Mouse (Mus musculus): ENCODE results near the gene Zfand3. TPM values are rescaled to one million over a fixed set of nuclear protein-coding genes. Genes with fewer than 3 reads are reported as not detected.
A peak's percentile ranks its signal among the peaks of the same experiment; 100 is the strongest.

Zfand3 gene
- polyA plus RNA-seq, 1 experiment from 2014 or later = 34.2 TPM

- Histone ChIP-seq H3K27me3 (ENCODE audit: control insufficient read depth, insufficient read depth, low read length) (no peaks in the 10 kb centered on the region), H3K27ac (ENCODE audit: low read length) (peak overlapping the region; percentile 17; the same call in 1 of the 2 replicates), H3K9ac (ENCODE audit: low read length) (no peak overlapping the region), H3K4me2 (ENCODE audit: low read depth, low read length) (no peak overlapping the region), H3K36me3 (ENCODE audit: control insufficient read depth, insufficient read depth, low read length) (no peaks in the 10 kb centered on the region), H3K4me1 (ENCODE audit: control insufficient read depth, insufficient read depth, low read length) (peaks cover 14% of the 10 kb centered on the region), H3K9me3 (replicated peaks; ENCODE audit: control insufficient read depth, low read length) (no peaks in the 10 kb centered on the region), H3K4me3 (replicated peaks; ENCODE audit: low read length) (no peak overlapping the region)
- 59% methylated on average over 12 of the region's 12 CpGs for WGBS
- no peak for ATAC-seq (ENCODE audit: insufficient read depth, low FRiP score)
Observed at GRCm38 (mm10) chr17:30133641-30134040, 129.1 kb downstream of the Zfand3 start.

- H3K4me3 ChIP-seq (replicated peaks; ENCODE audit: low read length) = no peak overlapping the region
- H3K27me3 ChIP-seq (ENCODE audit: control insufficient read depth, insufficient read depth, low read length) = no peaks in the 10 kb centered on the region
- no peaks in the 10 kb centered on the region for H3K36me3 ChIP-seq (ENCODE audit: control insufficient read depth, insufficient read depth, low read length)
- H3K9me3 ChIP-seq (replicated peaks; ENCODE audit: control insufficient read depth, low read length) = no peaks in the 10 kb centered on the region
- H3K9ac ChIP-seq (ENCODE audit: low read length) = no peak overlapping the region
- peak; percentile 48; the same call in 1 of the 2 replicates for ATAC-seq (ENCODE audit: insufficient read depth, low FRiP score)
- peak overlapping the region; percentile 79 for H3K27ac ChIP-seq (ENCODE audit: low read length)
- peaks cover 14% of the 10 kb centered on the region for H3K4me1 ChIP-seq (ENCODE audit: control insufficient read depth, insufficient read depth, low read length)
- peak overlapping the region; percentile 5; the same call in 1 of the 2 replicates for H3K4me2 ChIP-seq (ENCODE audit: low read depth, low read length)
- WGBS = 57% methylated on average over 10 of the region's 10 CpGs
Observed at GRCm38 (mm10) chr17:30134955-30135735, 130.6 kb downstream of the Zfand3 start.

- no peak for ATAC-seq (ENCODE audit: insufficient read depth, low FRiP score)
- WGBS = 70% methylated on average over 6 of the region's 6 CpGs
- Histone ChIP-seq H3K9me3 (replicated peaks; ENCODE audit: control insufficient read depth, low read length) (no peaks in the 10 kb centered on the region), H3K27me3 (ENCODE audit: control insufficient read depth, insufficient read depth, low read length) (no peaks in the 10 kb centered on the region), H3K4me2 (ENCODE audit: low read depth, low read length) (no peak overlapping the region), H3K27ac (ENCODE audit: low read length) (peak overlapping the region; percentile 79; the same call in 1 of the 2 replicates), H3K36me3 (ENCODE audit: control insufficient read depth, insufficient read depth, low read length) (no peaks in the 10 kb centered on the region), H3K4me1 (ENCODE audit: control insufficient read depth, insufficient read depth, low read length) (peaks cover 14% of the 10 kb centered on the region), H3K4me3 (replicated peaks; ENCODE audit: low read length) (no peak overlapping the region), H3K9ac (ENCODE audit: low read length) (no peak overlapping the region)
Observed at GRCm38 (mm10) chr17:30135890-30136289, 131.4 kb downstream of the Zfand3 start.

- 65% methylated on average over 5 of the region's 5 CpGs for WGBS
- Histone ChIP-seq H3K9me3 (replicated peaks; ENCODE audit: control insufficient read depth, low read length) (no peaks in the 10 kb centered on the region), H3K4me3 (replicated peaks; ENCODE audit: low read length) (no peak overlapping the region), H3K27ac (ENCODE audit: low read length) (peak overlapping the region; percentile 52), H3K27me3 (ENCODE audit: control insufficient read depth, insufficient read depth, low read length) (no peaks in the 10 kb centered on the region), H3K9ac (ENCODE audit: low read length) (no peak overlapping the region), H3K4me2 (ENCODE audit: low read depth, low read length) (0 out of 2 replicates have a peak overlapping the region, but pooled peaks have one; percentile 11), H3K4me1 (ENCODE audit: control insufficient read depth, insufficient read depth, low read length) (peaks cover 14% of the 10 kb centered on the region), H3K36me3 (ENCODE audit: control insufficient read depth, insufficient read depth, low read length) (no peaks in the 10 kb centered on the region)
- peak; percentile 45; the same call in 1 of the 2 replicates for ATAC-seq (ENCODE audit: insufficient read depth, low FRiP score)
Observed at GRCm38 (mm10) chr17:30136684-30137083, 132.2 kb downstream of the Zfand3 start.

DNA sequence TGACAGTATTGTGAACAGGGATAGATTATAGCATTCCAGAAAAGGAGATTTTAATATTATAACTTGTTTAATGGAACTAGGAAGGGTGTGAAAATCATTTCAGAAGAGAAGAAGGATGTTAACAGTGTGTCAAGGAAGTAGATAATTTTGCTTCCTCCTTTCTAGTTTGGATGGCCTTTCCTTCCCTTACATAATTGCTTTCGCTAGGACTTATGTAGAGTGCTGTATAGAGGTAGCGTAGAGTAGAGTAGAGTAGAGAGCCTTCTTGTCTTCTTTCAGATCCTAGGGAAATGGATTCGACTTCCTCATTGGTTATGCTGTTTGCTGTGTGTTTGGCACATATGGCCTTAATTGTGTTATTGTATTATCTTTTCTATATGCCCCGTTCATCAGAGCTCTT, 132.6 kb downstream of the Zfand3 start:
- Histone ChIP-seq H3K4me2 (ENCODE audit: low read depth, low read length) (no peak overlapping the region), H3K27ac (ENCODE audit: low read length) (no peak overlapping the region), H3K27me3 (ENCODE audit: control insufficient read depth, insufficient read depth, low read length) (no peaks in the 10 kb centered on the region), H3K36me3 (ENCODE audit: control insufficient read depth, insufficient read depth, low read length) (no peaks in the 10 kb centered on the region), H3K9ac (ENCODE audit: low read length) (no peak overlapping the region), H3K4me3 (replicated peaks; ENCODE audit: low read length) (no peak overlapping the region), H3K4me1 (ENCODE audit: control insufficient read depth, insufficient read depth, low read length) (peaks cover 14% of the 10 kb centered on the region), H3K9me3 (replicated peaks; ENCODE audit: control insufficient read depth, low read length) (no peaks in the 10 kb centered on the region)
- 85% methylated on average over 4 of the region's 4 CpGs for WGBS
- ATAC-seq (ENCODE audit: insufficient read depth, low FRiP score) = no peak

DNA sequence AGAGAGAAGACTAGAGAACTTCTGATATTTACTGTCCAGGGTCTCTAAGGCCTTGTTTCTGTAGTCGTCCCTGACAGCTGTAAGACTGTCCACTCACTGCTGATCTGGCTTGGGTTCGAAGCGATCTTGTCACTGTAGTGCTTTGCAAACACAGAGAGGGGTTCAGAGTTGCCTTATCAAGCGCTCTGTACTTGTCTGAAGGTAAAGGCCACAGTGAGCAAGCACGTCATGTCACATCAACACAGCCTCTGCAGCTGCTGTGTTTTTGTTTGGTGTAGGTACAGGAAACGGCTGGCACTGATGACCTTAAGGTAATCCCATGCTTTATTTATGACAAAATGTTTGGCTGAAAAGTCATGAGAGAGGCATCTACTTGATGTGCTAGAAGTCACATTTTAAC, 139.6 kb downstream of the Zfand3 start:
- Histone ChIP-seq H3K27ac (ENCODE audit: low read length) (no peak overlapping the region), H3K4me1 (ENCODE audit: control insufficient read depth, insufficient read depth, low read length) (peaks cover 5% of the 10 kb centered on the region; the same call in 1 of the 2 replicates), H3K36me3 (ENCODE audit: control insufficient read depth, insufficient read depth, low read length) (no peaks in the 10 kb centered on the region), H3K27me3 (ENCODE audit: control insufficient read depth, insufficient read depth, low read length) (no peaks in the 10 kb centered on the region), H3K4me3 (replicated peaks; ENCODE audit: low read length) (no peak overlapping the region), H3K9ac (ENCODE audit: low read length) (no peak overlapping the region), H3K9me3 (replicated peaks; ENCODE audit: control insufficient read depth, low read length) (no peaks in the 10 kb centered on the region), H3K4me2 (ENCODE audit: low read depth, low read length) (no peak overlapping the region)
- no peak for ATAC-seq (ENCODE audit: insufficient read depth, low FRiP score)
- WGBS = 48% methylated on average over 6 of the region's 6 CpGs

GRCm38 (mm10) chr17:30145596-30146149, 141.1 kb downstream of the Zfand3 start:
- H3K27me3 ChIP-seq (ENCODE audit: control insufficient read depth, insufficient read depth, low read length) = no peaks in the 10 kb centered on the region
- H3K4me2 ChIP-seq (ENCODE audit: low read depth, low read length) = no peak overlapping the region
- H3K27ac ChIP-seq (ENCODE audit: low read length) = no peak overlapping the region
- no peak overlapping the region for H3K9ac ChIP-seq (ENCODE audit: low read length)
- H3K4me3 ChIP-seq (replicated peaks; ENCODE audit: low read length) = no peak overlapping the region
- no peaks in the 10 kb centered on the region for H3K36me3 ChIP-seq (ENCODE audit: control insufficient read depth, insufficient read depth, low read length)
- no peak for ATAC-seq (ENCODE audit: insufficient read depth, low FRiP score)
- peaks cover 5% of the 10 kb centered on the region; the same call in 1 of the 2 replicates for H3K4me1 ChIP-seq (ENCODE audit: control insufficient read depth, insufficient read depth, low read length)
- no peaks in the 10 kb centered on the region for H3K9me3 ChIP-seq (replicated peaks; ENCODE audit: control insufficient read depth, low read length)
- 77% methylated on average over 10 of the region's 10 CpGs for WGBS

DNA sequence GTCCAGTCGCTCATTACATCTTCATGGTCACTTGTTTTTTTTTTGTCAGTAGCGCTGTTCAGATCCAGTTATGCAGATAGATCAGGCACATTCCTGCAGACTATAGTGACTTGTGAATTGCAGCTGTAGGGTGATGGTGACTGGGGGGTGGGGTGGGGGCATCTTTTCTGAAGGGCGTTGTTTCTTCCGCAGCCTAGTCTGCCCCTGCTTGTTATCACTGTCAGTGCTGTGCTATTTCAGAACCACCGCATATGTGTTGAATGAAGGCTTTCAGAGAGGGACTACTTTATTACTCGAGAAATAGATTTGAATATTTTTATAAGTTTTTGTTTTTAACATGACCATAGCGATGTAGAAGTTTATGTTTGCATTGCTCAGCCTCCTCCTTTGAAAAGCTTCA, 142.0 kb downstream of the Zfand3 start:
- Histone ChIP-seq H3K27ac (ENCODE audit: low read length) (no peak overlapping the region), H3K9ac (ENCODE audit: low read length) (no peak overlapping the region), H3K36me3 (ENCODE audit: control insufficient read depth, insufficient read depth, low read length) (no peaks in the 10 kb centered on the region), H3K4me3 (replicated peaks; ENCODE audit: low read length) (no peak overlapping the region), H3K4me1 (ENCODE audit: control insufficient read depth, insufficient read depth, low read length) (peaks cover 5% of the 10 kb centered on the region; the same call in 1 of the 2 replicates), H3K4me2 (ENCODE audit: low read depth, low read length) (no peak overlapping the region), H3K9me3 (replicated peaks; ENCODE audit: control insufficient read depth, low read length) (no peaks in the 10 kb centered on the region), H3K27me3 (ENCODE audit: control insufficient read depth, insufficient read depth, low read length) (no peaks in the 10 kb centered on the region)
- no peak for ATAC-seq (ENCODE audit: insufficient read depth, low FRiP score)
- WGBS = 79% methylated on average over 7 of the region's 7 CpGs

DNA sequence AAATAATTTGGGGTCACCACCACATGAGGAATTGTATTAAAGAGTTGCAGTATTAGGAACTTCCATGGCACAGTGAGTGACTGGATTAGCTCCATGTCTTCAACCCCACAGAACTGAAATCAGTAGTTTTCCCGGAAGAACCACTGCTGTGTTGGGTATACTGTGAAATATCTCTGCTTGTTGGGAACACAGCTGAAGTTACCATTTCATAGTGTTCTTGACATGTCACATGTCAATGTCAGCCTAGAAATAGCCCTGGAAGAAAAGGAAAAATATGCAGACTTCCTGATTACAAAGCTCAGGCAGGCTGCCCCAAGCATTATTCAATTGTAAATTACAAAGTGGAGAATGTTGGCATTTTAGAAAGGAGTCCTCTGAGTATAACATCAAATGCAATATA, 143.4 kb downstream of the Zfand3 start:
- Histone ChIP-seq H3K4me1 (ENCODE audit: control insufficient read depth, insufficient read depth, low read length) (peaks cover 5% of the 10 kb centered on the region; the same call in 1 of the 2 replicates), H3K36me3 (ENCODE audit: control insufficient read depth, insufficient read depth, low read length) (no peaks in the 10 kb centered on the region), H3K27me3 (ENCODE audit: control insufficient read depth, insufficient read depth, low read length) (no peaks in the 10 kb centered on the region), H3K9me3 (replicated peaks; ENCODE audit: control insufficient read depth, low read length) (no peaks in the 10 kb centered on the region), H3K9ac (ENCODE audit: low read length) (no peak overlapping the region), H3K4me3 (replicated peaks; ENCODE audit: low read length) (no peak overlapping the region), H3K4me2 (ENCODE audit: low read depth, low read length) (no peak overlapping the region), H3K27ac (ENCODE audit: low read length) (no peak overlapping the region)
- no peak for ATAC-seq (ENCODE audit: insufficient read depth, low FRiP score)
- WGBS = 61% methylated on average over 1 of the region's 1 CpGs

Data from stomach, embryonic 16.5 days (tissue).